Mouse (Mus musculus): ENCODE data around the gene Senp8.

GRCm38 (mm10) chr9:59760515-59760914 lies 10.0 kb upstream of the Senp8 start:
- TF ChIP-seq EP300 (IDR thresholded peaks at IDR 0.05) (no peak), CTCF (IDR thresholded peaks at IDR 0.05) (peak; percentile 52)
